Mouse (Mus musculus) lung, adult 2 months (tissue): ENCODE measurements around the gene Clstn2. TPM values are rescaled to one million over a fixed set of nuclear protein-coding genes. Genes with fewer than 3 reads are reported as not detected.

Experiments
- DNase-seq: peaks from one replicate; pipeline ENCODE4 v3.0.0; 2022
- H3K4me1 ChIP-seq: fragments of 200-500 bp; 2 replicates; pipeline ENCODE4 v1.6.1; 2011; ENCODE audit warnings: low read length; ENCODE audit not compliant: control insufficient read depth, insufficient read depth
- H3K4me3 ChIP-seq: fragments of 200-500 bp; replicated peaks from 2 replicates; pipeline ENCODE3; 2011; ENCODE audit warnings: low read depth, mild to moderate bottlenecking, control low read depth, low read length; ENCODE audit errors: extremely low read depth
- CTCF ChIP-seq: fragments of 200-500 bp; IDR thresholded peaks from 2 replicates; pipeline ENCODE4 v1.5.1; 2011; ENCODE audit warnings: mild to moderate bottlenecking, low read length, control low read depth; ENCODE audit not compliant: insufficient read depth
- POLR2A ChIP-seq: fragments of 200-500 bp; IDR thresholded peaks from 2 replicates; pipeline ENCODE4 v1.6.1; 2011; ENCODE audit warnings: low read depth, mild to moderate bottlenecking, control low read depth, low read length, borderline replicate concordance; ENCODE audit errors: extremely low read depth
- WGBS: fragments of 180-500 bp; shearing (Covaris S2); methylation state at CpG from one replicate; pipeline ENCODE4 v1.1.7; 2018; 5-methylcytosine and 5-hydroxymethylcytosine counted together
- polyA plus RNA-seq: library from polyadenylated mRNA; depleted of rRNA; stranded (reverse); fragments of >200 nt; gene quantifications from 2 replicates; pipeline ENCODE4 v1.2.3, GENCODE M21; 2012

The Clstn2 gene
- polyA plus RNA-seq, 1 experiment, result 9.9 TPM

- no peak for TF ChIP-seq CTCF
- no peak for TF ChIP-seq POLR2A
- DNase-seq, result no peak
- H3K4me3 ChIP-seq, result no peak overlapping the region
- 68% methylated on average over 5 of the region's 5 CpGs for WGBS
- H3K4me1 ChIP-seq, result no peaks in the 10 kb centered on the region
Observed at GRCm38 (mm10) chr9:97807031-97807430, 225.9 kb downstream of the Clstn2 start.

GRCm38 (mm10) chr9:97793661-97794060, 239.3 kb downstream of the Clstn2 start:
- Histone ChIP-seq H3K4me1 (no peaks in the 10 kb centered on the region; the same call in 1 of the 2 replicates), H3K4me3 (no peak overlapping the region)
- WGBS, result 48% methylated on average over 8 of the region's 8 CpGs
- TF ChIP-seq POLR2A, result no peak
- TF ChIP-seq CTCF, result no peak
- DNase-seq, result no peak

GRCm38 (mm10) chr9:97788151-97788670, 244.8 kb downstream of the Clstn2 start:
- 69% methylated on average over 5 of the region's 5 CpGs for WGBS

GRCm38 (mm10) chr9:97780032-97780616, 252.9 kb downstream of the Clstn2 start:
- 47% methylated on average over 5 of the region's 5 CpGs for WGBS

More at GRCm38 (mm10) chr9:97788151-97788670, 244.8 kb downstream of the Clstn2 start:
- H3K4me1 ChIP-seq, result no peaks in the 10 kb centered on the region
- TF ChIP-seq CTCF (no peak), POLR2A (no peak)
- no peak overlapping the region for H3K4me3 ChIP-seq
- DNase-seq, result no peak

GRCm38 (mm10) chr9:97775770-97776169, 257.2 kb downstream of the Clstn2 start:
- no peak for DNase-seq
- no peak overlapping the region for H3K4me3 ChIP-seq
- TF ChIP-seq CTCF (no peak), POLR2A (no peak)
- 82% methylated on average over 1 of the region's 1 CpGs for WGBS
- no peaks in the 10 kb centered on the region for H3K4me1 ChIP-seq

More at GRCm38 (mm10) chr9:97780032-97780616, 252.9 kb downstream of the Clstn2 start:
- no peaks in the 10 kb centered on the region for H3K4me1 ChIP-seq
- no peak overlapping the region for H3K4me3 ChIP-seq
- TF ChIP-seq CTCF (no peak), POLR2A (no peak)
- no peak for DNase-seq

- DNase-seq, result no peak
- 48% methylated on average over 1 of the region's 1 CpGs for WGBS
- Histone ChIP-seq H3K4me1 (no peaks in the 10 kb centered on the region), H3K4me3 (no peak overlapping the region)
- TF ChIP-seq CTCF, result no peak
Observed at GRCm38 (mm10) chr9:97774991-97775390, 258.0 kb downstream of the Clstn2 start.

- Histone ChIP-seq H3K4me1 (no peaks in the 10 kb centered on the region), H3K4me3 (no peak overlapping the region)
- no peak for DNase-seq
- TF ChIP-seq CTCF, result no peak
- TF ChIP-seq POLR2A, result no peak
- 75% methylated on average over 3 of the region's 3 CpGs for WGBS
Observed at GRCm38 (mm10) chr9:97773911-97774310, 259.1 kb downstream of the Clstn2 start.

GRCm38 (mm10) chr9:97772431-97772830, 260.6 kb downstream of the Clstn2 start:
- TF ChIP-seq POLR2A (no peak), CTCF (no peak)
- DNase-seq, result no peak
- Histone ChIP-seq H3K4me1 (no peaks in the 10 kb centered on the region), H3K4me3 (no peak overlapping the region)
- whole genome bisulfite sequencing, result 42% methylated on average over 3 of the region's 3 CpGs

GRCm38 (mm10) chr9:97769331-97769730, 263.6 kb downstream of the Clstn2 start:
- TF ChIP-seq POLR2A (no peak), CTCF (no peak)
- WGBS, result 38% methylated on average over 5 of the region's 5 CpGs
- no peak for DNase-seq

GRCm38 (mm10) chr9:97765251-97765767, 267.7 kb downstream of the Clstn2 start:
- WGBS, result 71% methylated on average over 6 of the region's 6 CpGs
- no peak for DNase-seq
- Histone ChIP-seq H3K4me3 (no peak overlapping the region), H3K4me1 (0 out of 2 replicates have a peak, but pooled peaks cover 2% of the 10 kb centered on the region)
- TF ChIP-seq CTCF (no peak), POLR2A (no peak)

More at GRCm38 (mm10) chr9:97769331-97769730, 263.6 kb downstream of the Clstn2 start:
- H3K4me1 ChIP-seq, result no peaks in the 10 kb centered on the region
- no peak overlapping the region for H3K4me3 ChIP-seq
